Mouse (Mus musculus) brain, embryonic 14.5 days (tissue): ENCODE measurements around the gene Fam83f. TPM values are rescaled to one million over a fixed set of nuclear protein-coding genes. Genes with fewer than 3 reads are reported as not detected.

ENCODE experiments used
- DNase-seq: peaks from one replicate; pipeline ENCODE4 v3.0.0-alpha.2; 2011; ENCODE audit warnings: low read depth
- CTCF ChIP-seq: fragments of 200-500 bp; IDR thresholded peaks from 2 replicates; pipeline ENCODE4 v1.5.1; 2012; ENCODE audit warnings: inconsistent platforms, mild to moderate bottlenecking, moderate library complexity, borderline replicate concordance; ENCODE audit not compliant: insufficient read depth, insufficient read length; ENCODE audit errors: extremely low read depth
- POLR2A ChIP-seq: fragments of 200-500 bp; IDR thresholded peaks from 2 replicates; pipeline ENCODE4 v1.6.1; 2012; ENCODE audit warnings: mild to moderate bottlenecking, inconsistent platforms, borderline replicate concordance; ENCODE audit not compliant: poor library complexity, insufficient read depth, insufficient read length, severe bottlenecking; ENCODE audit errors: extremely low read depth
- polyA plus RNA-seq: library from polyadenylated mRNA; depleted of rRNA; stranded (reverse); fragments of >200 nt; gene quantifications from 2 replicates; pipeline ENCODE4 v1.2.3, GENCODE M21; 2012; rRNA removed

Gene Fam83f
- polyA plus RNA-seq, result 0.33 and 0.36 TPM in 2 replicates

DNA sequence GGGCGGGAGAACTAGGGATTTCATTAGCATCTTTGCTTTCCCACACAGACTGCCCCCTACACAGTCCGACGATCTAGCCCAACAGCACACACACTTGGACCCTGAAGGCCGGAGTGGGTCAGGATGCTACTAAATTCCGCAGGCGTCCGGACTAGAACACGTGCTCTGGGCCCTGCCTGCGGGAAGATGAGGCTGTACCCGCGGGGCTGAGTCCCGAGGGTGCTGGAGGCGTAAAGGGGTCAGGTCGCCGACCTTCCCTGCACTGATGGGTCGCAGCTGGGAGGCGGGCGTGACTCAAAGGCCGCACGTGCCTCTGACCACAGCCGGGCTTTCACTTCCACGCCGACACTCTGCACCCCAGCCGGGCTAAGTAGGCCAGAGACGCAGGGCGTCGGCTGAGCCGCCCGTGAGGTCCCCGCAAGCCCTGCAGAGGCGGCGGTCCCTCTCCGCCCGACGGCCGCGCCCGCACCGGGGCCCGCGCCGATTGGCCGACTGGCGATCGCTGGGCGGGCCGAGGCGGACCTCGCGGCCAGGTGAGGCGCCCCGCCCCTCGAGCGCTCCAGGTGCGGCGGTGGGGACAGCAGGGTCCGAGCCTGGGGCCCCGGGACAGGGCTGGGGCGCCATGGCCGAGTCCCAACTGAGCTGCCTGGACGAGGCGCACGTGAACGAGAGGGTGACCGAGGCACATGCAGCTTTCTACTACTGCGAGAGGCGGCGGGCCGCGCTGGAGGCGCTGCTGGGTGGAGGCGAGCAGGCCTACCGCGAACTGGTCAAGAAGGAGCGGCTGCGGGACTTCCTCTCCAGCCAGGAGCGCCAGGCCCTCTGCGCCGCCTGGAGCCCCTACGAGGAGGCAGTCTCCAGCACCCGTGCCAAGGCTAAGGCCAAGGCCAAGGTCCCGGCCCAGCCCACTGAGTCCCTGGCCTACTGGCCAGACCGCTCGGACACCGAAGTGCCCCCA, at the start of gene Fam83f:
Gene Fam83f (plus strand): TSS at position 553 of the 958 bp plus-strand sequence.
- TF ChIP-seq CTCF (no peak), POLR2A (no peak)
- no peak for DNase-seq

DNA sequence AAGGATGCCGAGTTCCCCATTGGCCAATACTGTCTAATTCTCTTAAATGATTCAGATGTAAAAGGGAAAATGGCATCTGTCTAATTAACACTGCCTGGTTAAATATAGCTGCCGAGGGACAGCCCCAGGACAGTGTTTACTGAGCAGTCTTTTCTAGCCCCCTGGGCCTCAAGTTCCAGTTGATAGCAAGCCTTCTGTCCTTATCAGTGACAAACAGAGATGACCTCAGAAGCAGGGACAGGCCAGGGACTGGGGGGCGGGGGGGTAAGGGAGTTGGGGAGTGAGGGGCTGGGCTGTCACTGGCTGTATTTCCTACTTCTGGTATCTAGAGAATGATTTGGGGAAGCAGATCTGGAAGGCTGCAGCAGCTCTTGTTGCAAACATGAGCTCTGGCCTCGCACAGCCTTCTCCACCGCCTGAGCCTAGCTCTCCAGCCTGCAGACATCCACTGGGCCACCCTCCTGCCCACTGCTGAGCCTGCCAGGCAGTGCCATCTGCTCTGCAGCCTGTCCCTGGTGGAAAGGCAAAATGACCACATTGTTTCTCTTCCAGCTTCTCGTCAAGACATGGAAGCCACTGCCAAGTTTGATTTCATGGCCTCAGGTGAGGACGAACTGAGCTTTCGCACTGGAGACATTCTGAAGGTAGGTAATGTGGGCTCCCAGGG, 48.3 kb upstream of the Fam83f start:
- DNase-seq, result peak; percentile 37
- TF ChIP-seq CTCF (no peak), POLR2A (no peak)

DNA sequence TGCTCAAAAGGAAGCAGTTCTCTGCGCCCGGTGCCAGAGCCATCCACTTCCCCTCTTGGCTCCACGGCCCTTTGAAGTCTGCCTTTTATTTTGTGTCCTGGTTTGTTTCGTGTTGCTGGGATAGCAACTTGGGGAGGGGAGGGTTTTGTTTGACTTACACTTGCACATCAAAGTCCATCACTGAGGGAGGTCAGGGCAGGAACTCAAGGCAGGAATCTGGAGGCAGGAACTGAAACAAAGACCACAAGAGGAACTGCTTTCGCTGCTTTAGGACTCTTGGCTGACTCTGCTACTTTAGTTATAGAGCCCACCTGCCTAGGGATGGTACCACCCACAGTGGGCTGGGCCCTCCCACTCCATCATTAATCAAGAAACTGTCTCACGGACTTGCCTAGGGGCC, 45.2 kb upstream of the Fam83f start:
- TF ChIP-seq POLR2A (no peak), CTCF (no peak)
- DNase-seq, result no peak

DNA sequence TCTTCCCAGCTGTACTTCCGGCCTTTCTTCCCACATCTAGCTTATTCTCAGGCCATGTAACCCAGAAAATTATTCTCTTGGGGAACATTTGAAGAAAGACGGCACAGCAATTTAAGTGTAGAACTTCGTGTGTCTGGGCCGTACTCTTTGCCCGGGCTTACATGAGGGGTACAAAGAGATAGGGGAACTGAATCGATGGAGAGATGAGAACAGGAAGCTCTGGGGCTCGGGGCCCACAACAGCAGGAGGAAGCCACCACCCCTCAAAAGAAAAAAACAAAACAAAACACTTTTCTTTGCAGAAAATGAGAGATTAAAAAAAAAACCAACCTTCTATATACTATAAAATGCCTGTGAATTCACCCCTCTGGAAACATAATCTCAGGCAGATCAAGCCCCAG, 41.5 kb upstream of the Fam83f start:
- TF ChIP-seq CTCF (no peak), POLR2A (no peak)
- DNase-seq, result no peak

DNA sequence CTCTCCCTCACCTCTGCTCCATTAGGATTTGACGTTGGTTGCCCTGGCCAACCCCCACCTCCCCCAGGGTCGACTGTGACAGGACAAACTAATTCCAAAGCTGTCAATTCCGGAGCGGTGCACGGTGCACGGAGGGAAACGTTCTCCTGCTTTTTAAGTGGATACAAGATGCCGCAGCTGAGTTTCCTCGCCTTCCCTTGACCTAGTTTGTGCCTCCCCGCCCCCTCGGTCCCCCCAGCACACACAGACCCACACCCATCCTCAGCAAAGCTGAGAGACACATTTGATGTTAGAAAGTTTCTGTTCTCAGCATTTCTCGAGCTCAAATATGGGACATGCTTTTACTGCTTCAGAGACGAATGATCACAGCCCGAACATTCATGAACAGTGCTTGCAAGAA, 40.9 kb upstream of the Fam83f start:
- no peak for DNase-seq
- no peak for TF ChIP-seq CTCF

DNA sequence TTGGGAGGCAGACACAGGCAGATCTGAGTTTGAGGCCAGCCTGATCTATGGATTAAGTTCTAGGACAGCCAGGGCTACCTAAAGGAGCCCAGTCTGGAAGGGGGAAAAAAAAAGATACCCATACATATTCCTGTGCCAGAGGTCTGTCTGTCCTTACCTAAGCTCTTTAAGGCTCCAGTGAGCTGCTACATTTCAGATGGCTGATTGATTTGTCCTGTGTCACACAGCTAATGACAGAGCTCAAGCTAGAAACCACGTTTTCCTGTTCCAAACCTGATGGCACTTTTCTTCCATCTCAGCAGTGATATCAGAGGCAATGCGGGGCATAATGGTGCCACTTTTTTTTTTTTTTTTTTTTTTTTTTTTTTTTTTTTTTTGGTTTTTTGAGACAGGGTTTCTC, 40.3 kb upstream of the Fam83f start:
- TF ChIP-seq CTCF (no peak), POLR2A (no peak)

DNA sequence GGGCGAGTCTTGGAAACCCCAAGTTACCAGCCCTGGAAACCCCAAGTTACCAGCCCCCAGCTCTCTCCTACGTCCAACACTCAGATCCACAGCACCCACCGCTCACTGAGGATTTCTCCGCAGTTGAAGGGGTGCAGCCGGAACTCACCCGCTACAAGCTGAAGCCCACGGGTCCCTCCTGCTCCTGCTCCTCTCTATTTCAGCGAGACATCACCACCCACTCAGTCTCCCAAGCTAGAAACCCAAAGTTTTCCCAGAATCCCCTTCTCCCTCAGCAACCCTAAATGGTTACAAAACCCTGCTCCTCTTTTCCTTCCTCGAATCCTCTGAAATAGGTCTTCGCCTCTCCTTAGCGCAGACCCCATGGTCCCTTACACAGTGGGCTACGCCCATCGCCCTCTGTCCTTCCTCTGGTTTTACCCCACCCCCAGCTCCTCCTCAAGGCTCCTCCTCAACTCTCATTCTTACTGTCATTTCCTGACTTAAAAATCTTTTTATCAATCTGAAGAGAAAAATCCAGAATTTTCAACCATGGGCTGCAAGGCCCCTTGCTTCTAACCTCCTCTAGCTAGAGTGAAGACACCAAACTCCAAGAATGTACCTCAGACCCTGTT, 39.3 kb upstream of the Fam83f start:
- no peak for DNase-seq
- no peak for TF ChIP-seq POLR2A
- no peak for TF ChIP-seq CTCF

More for the DNA sequence above, 40.3 kb upstream of the Fam83f start:
- DNase-seq, result no peak

DNA sequence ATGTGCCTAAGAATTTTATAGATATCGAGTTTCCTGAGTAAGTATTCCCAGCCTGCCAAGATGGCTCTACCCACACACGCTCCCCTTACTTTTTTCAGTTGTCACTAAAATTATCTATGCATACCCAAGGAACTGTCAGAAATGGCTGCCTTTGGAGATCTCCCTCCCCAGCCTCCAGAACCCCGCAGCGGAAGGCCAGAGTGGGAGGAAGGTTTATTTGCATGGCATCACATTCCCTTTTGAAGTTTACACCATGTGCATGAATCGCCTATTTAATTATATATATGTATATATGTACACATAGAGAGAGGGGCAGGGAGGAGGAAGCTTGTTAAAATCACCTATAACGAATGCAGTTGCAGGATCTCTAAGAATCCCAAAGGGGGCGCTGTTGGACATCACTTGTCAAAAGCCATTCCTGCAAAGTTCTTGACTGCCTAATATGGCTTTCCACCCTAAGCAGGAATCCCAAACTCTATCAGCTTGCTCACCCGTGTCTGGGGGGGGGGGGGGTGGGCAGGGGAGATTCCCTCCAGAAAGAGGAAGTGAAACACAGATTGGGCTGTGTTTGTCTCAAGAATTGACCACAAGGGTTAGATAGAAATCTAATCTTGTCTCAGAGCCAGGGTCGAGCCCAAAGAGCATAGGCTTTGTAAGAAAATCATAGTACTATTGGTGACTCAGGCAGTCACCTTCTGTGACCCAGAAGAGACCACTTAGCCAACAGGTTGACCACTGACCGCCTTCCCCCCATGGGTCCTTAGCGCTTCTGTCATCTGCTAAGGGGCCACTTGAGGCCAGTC, 37.1 kb upstream of the Fam83f start:
- peak; percentile 54; the same call in 1 of the 2 replicates for TF ChIP-seq CTCF
- TF ChIP-seq POLR2A, result no peak

DNA sequence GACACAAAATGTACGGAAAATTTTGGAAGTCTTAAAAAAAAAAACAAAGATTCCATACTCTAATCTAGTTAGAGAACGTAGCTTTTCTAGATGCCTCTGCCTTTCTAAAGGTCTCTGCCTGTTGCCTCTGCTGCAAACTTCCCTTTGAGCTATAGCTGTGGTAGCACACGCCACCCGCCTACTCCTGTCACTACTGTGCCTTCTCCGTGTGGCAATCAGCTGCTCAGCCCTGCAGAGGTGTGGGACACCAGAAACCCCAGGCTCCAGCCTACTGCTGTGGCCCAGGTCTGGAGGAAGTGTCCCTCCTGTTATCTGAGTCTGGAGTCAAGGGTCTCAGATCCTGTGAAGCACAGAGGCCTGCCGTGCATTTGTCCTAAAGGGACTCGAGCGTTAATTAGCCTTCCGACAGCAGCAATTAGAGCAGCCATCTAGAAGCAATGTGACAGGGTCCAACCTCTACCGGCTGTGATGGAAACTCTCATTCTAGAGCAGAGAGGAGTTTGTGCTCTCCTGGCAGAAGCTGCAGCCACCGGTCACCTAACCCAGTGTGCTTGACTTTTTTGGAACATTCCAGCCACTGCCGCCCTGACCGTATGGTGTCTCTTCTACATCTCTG, 34.8 kb upstream of the Fam83f start:
- DNase-seq, result peak; percentile 58

More for the DNA sequence above, 37.1 kb upstream of the Fam83f start:
- DNase-seq, result peak; percentile 61

DNA sequence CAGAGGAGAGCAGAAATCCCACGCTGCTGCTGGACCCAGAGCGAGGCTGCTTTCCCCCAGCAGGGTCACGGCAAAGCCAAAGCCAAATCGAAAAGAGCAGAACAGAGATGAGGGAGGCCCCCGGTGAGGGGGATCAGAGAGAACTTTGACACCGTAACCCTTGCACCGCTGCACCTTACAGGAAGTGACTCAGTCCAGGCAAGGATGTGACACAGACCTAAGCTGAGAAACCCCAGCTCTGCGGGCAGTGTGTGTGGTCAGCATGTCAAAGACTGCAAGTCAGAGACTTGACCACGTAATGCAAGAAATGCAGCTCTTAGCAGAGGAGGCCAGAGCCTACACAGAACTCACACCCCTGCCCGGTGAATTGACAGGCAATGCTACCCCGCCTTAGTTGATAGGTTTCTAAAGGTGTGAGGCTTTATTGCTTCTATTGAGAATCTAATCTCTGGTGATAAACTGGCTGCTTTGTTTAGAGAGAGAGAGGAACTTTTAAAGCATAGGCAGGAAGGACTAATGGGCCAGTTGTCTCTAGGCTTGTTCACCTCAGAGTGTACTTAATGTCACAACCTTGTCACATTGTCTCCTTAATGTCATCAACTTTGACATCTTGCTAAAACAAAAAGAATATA, 32.5 kb upstream of the Fam83f start:
- TF ChIP-seq CTCF, result no peak
- no peak for TF ChIP-seq POLR2A
- DNase-seq, result no peak

More for the DNA sequence above, 34.8 kb upstream of the Fam83f start:
- TF ChIP-seq POLR2A, result no peak
- no peak for TF ChIP-seq CTCF

DNA sequence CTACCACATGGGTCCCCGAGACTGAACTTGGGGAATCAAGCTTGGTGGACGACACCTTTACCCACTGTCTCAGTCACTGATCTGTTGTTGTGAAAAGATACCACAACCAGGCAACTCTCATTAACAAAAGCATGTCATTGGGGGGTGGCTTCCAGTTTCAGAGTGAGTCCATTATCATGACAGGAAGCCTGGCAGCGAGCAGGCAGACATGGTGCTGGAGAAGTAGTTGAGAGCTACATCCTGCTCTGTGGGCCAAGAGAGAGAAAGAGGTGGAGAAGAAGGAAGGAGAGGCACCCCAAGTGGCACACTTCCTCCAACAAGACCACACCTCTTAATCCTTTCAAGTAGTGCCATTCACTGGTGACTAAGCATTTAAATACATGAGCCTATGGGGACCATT, 31.8 kb upstream of the Fam83f start:
- TF ChIP-seq CTCF, result no peak
- no peak for TF ChIP-seq POLR2A
- DNase-seq, result no peak
